Mouse (Mus musculus): ENCODE measurements around the gene Rasgrp2. TPM values are rescaled to one million over a fixed set of nuclear protein-coding genes. Genes with fewer than 3 reads are reported as not detected.

The Rasgrp2 gene
- polyA plus RNA-seq, 2 experiments: 27.5 to 27.6 TPM

- Histone ChIP-seq H3K4me3 (replicated peaks; ENCODE audit: low read length) (no peak overlapping the region), H3K36me3 (ENCODE audit: control insufficient read depth, insufficient read depth, low read length) (no peaks in the 10 kb centered on the region), H3K9me3 (ENCODE audit: control insufficient read depth, low read length) (no peaks in the 10 kb centered on the region), H3K27ac (replicated peaks; ENCODE audit: low read depth, low read length) (no peak overlapping the region), H3K4me1 (ENCODE audit: control insufficient read depth, insufficient read depth, low read length) (peaks cover 4% of the 10 kb centered on the region; the same call in 1 of the 2 replicates), H3K27me3 (ENCODE audit: control insufficient read depth, insufficient read depth, low read length) (peaks cover 28% of the 10 kb centered on the region), H3K9ac (ENCODE audit: low read depth, low read length, severe bottlenecking) (no peak overlapping the region), H3K4me2 (replicated peaks; ENCODE audit: low read depth, low read length, severe bottlenecking) (no peak overlapping the region)
- no peak for TF ChIP-seq POLR2A (IDR thresholded peaks at IDR 0.05; ENCODE audit: borderline replicate concordance, extremely low read depth, insufficient read depth, insufficient read length)
- ATAC-seq (ENCODE audit: low FRiP score, low read depth) (no peak), DNase-seq (ENCODE audit: low spot score) (no peak)
- WGBS: 51% methylated on average over 6 of the region's 6 CpGs
Observed at GRCm38 (mm10) chr19:6415454-6415853, 16.3 kb downstream of the Rasgrp2 start.

DNA sequence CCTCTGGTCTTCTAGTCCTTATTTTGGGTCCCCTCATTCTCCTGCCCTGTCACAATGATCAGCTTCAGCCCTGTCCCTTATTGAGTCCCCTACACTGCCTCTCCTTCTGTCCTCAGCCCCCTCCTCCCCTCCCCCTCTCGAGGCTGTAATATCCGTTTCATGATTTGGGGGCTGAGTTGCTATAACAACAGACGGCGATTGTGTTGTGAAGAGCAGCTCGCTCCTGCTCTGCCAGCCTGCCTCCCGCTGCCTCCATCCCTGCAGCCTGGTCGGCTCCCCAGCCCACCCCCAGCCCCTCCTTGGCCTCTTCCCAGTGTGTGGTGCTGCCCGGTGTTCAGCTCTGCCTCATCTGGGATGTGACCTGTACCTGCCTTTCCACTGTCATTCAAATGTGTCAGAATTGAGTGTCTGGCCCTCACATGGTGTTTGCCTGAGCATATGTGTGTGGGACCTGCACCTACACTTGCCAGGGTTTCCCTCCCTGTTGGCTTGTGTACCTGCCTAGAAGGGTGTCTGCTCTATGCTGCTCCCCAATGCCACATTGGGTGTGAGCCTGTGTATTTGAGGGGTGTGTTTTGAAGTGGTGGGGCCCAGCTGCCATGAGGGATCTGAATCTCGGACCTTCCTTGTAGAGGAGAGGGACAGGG is 17.1 kb downstream of the Rasgrp2 start:
- DNase-seq (ENCODE audit: low spot score) (no peak), ATAC-seq (ENCODE audit: low FRiP score, low read depth) (no peak)
- H3K36me3 ChIP-seq (ENCODE audit: control insufficient read depth, insufficient read depth, low read length): no peaks in the 10 kb centered on the region
- no peak overlapping the region for H3K27ac ChIP-seq (replicated peaks; ENCODE audit: low read depth, low read length)
- H3K9ac ChIP-seq (ENCODE audit: low read depth, low read length, severe bottlenecking): no peak overlapping the region
- H3K27me3 ChIP-seq (ENCODE audit: control insufficient read depth, insufficient read depth, low read length): peaks cover 36% of the 10 kb centered on the region
- H3K9me3 ChIP-seq (ENCODE audit: control insufficient read depth, low read length): no peaks in the 10 kb centered on the region
- H3K4me1 ChIP-seq (ENCODE audit: control insufficient read depth, insufficient read depth, low read length): peaks cover 4% of the 10 kb centered on the region; the same call in 1 of the 2 replicates
- WGBS: 10% methylated on average over 9 of the region's 9 CpGs
- TF ChIP-seq POLR2A (IDR thresholded peaks at IDR 0.05; ENCODE audit: borderline replicate concordance, extremely low read depth, insufficient read depth, insufficient read length): no peak
- no peak overlapping the region for H3K4me3 ChIP-seq (replicated peaks; ENCODE audit: low read length)
- H3K4me2 ChIP-seq (replicated peaks; ENCODE audit: low read depth, low read length, severe bottlenecking): no peak overlapping the region

- H3K36me3 ChIP-seq (ENCODE audit: control insufficient read depth, insufficient read depth, low read length): no peaks in the 10 kb centered on the region
- TF ChIP-seq POLR2A (IDR thresholded peaks at IDR 0.05; ENCODE audit: borderline replicate concordance, extremely low read depth, insufficient read depth, insufficient read length): no peak
- H3K4me1 ChIP-seq (ENCODE audit: control insufficient read depth, insufficient read depth, low read length): peaks cover 4% of the 10 kb centered on the region; the same call in 1 of the 2 replicates
- no peak overlapping the region for H3K9ac ChIP-seq (ENCODE audit: low read depth, low read length, severe bottlenecking)
- WGBS: 78% methylated on average over 11 of the region's 12 CpGs
- H3K27ac ChIP-seq (replicated peaks; ENCODE audit: low read depth, low read length): no peak overlapping the region
- no peaks in the 10 kb centered on the region for H3K9me3 ChIP-seq (ENCODE audit: control insufficient read depth, low read length)
- peaks cover 39% of the 10 kb centered on the region for H3K27me3 ChIP-seq (ENCODE audit: control insufficient read depth, insufficient read depth, low read length)
- H3K4me2 ChIP-seq (replicated peaks; ENCODE audit: low read depth, low read length, severe bottlenecking): no peak overlapping the region
- DNase-seq (ENCODE audit: low spot score) (no peak), ATAC-seq (ENCODE audit: low FRiP score, low read depth) (no peak)
- no peak overlapping the region for H3K4me3 ChIP-seq (replicated peaks; ENCODE audit: low read length)
Observed at GRCm38 (mm10) chr19:6416894-6417761, 18.0 kb downstream of the Rasgrp2 start.

- Histone ChIP-seq H3K4me1 (ENCODE audit: control insufficient read depth, insufficient read depth, low read length) (peaks cover 4% of the 10 kb centered on the region; the same call in 1 of the 2 replicates), H3K4me2 (replicated peaks; ENCODE audit: low read depth, low read length, severe bottlenecking) (peak within 1 kb of the TSS; percentile 96), H3K4me3 (replicated peaks; ENCODE audit: low read length) (peak within 1 kb of the TSS; percentile 51), H3K9me3 (ENCODE audit: control insufficient read depth, low read length) (no peaks in the 10 kb centered on the region), H3K27ac (replicated peaks; ENCODE audit: low read depth, low read length) (no peak within 1 kb of the TSS), H3K27me3 (ENCODE audit: control insufficient read depth, insufficient read depth, low read length) (peaks cover 40% of the 10 kb centered on the region), H3K9ac (ENCODE audit: low read depth, low read length, severe bottlenecking) (peak within 1 kb of the TSS; percentile 46), H3K36me3 (ENCODE audit: control insufficient read depth, insufficient read depth, low read length) (no peaks in the 10 kb centered on the region)
- no peak for TF ChIP-seq POLR2A (IDR thresholded peaks at IDR 0.05; ENCODE audit: borderline replicate concordance, extremely low read depth, insufficient read depth, insufficient read length)
- 0% methylated on average over 12 of the region's 46 CpGs for WGBS
- DNase-seq (ENCODE audit: low spot score): peak; percentile 82
- peak; percentile 91 for ATAC-seq (ENCODE audit: low FRiP score, low read depth)
Observed at GRCm38 (mm10) chr19:6418233-6418879, 19.2 kb downstream of the Rasgrp2 start, which contains the start of gene Nrxn2. Gene Nrxn2 (plus strand): TSS chr19:6418731.
